Mouse (Mus musculus) erythroblast, embryonic 14.5 days (primary cell): ENCODE data around the gene C1qtnf3. TPM values are rescaled to one million over a fixed set of nuclear protein-coding genes. Genes with fewer than 3 reads are reported as not detected.

Experiments used
- H3K27me3 ChIP-seq: 2 replicates; pipeline ENCODE4 v1.6.1; 2012; ENCODE audit warnings: inconsistent platforms; ENCODE audit not compliant: control insufficient read depth
- H3K36me3 ChIP-seq: 2 replicates; pipeline ENCODE4 v1.6.1; 2012; ENCODE audit warnings: mild to moderate bottlenecking, inconsistent platforms; ENCODE audit not compliant: control insufficient read depth
- H3K4me1 ChIP-seq: 2 replicates; pipeline ENCODE4 v1.6.1; 2012; ENCODE audit warnings: inconsistent platforms; ENCODE audit not compliant: control insufficient read depth
- H3K4me3 ChIP-seq: replicated peaks from 2 replicates; pipeline ENCODE3; 2012; ENCODE audit warnings: moderate library complexity, mild to moderate bottlenecking, inconsistent platforms
- H3K9me3 ChIP-seq: 2 replicates; pipeline ENCODE4 v1.6.1; 2012; ENCODE audit warnings: low read length, inconsistent platforms, mixed read lengths; ENCODE audit not compliant: control insufficient read depth
- GATA1 ChIP-seq: IDR thresholded peaks from 2 replicates; pipeline ENCODE4 v1.6.1; 2012; ENCODE audit warnings: low read length, inconsistent platforms, mixed read lengths
- TAL1 ChIP-seq: IDR thresholded peaks from 3 replicates; pipeline ENCODE4 v1.6.1; 2012; ENCODE audit warnings: low read length, inconsistent platforms, mixed read lengths
- polyA plus RNA-seq: library from polyadenylated mRNA; stranded (reverse); fragments of >175 nt; gene quantifications from 2 replicates; pipeline ENCODE4 v1.2.3, GENCODE M21; 2012

C1qtnf3 gene
- polyA plus RNA-seq, 1 experiment, result not detected

- no peaks in the 10 kb centered on the region for H3K9me3 ChIP-seq
- no peaks in the 10 kb centered on the region for H3K4me1 ChIP-seq
- no peaks in the 10 kb centered on the region for H3K36me3 ChIP-seq
- TF ChIP-seq TAL1 (no peak), GATA1 (no peak)
- H3K27me3 ChIP-seq, result no peaks in the 10 kb centered on the region
- H3K4me3 ChIP-seq, result no peak overlapping the region
Observed at GRCm38 (mm10) chr15:11010976-11011548, 58.9 kb downstream of the C1qtnf3 start.

DNA sequence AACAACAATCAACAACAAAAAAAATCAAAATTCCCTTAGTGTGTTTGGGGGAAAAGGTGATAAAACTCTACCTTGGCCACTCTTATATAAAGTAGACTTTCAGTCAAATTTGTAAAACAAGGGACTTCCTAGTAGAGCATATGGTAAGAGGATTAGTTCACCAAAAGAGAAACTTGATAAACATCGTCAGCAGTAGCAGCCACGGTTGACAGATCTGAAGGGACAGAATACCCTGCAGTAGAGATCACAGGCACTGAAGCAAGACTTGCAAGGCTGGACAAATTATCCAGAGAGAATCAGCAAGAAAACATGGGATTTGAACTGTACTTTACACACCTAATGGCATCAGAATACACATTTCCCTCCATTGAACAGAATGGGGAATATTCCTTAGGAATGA, 62.8 kb downstream of the C1qtnf3 start:
- Histone ChIP-seq H3K27me3 (no peaks in the 10 kb centered on the region), H3K9me3 (no peaks in the 10 kb centered on the region), H3K4me1 (no peaks in the 10 kb centered on the region), H3K4me3 (no peak overlapping the region), H3K36me3 (no peaks in the 10 kb centered on the region)
- TF ChIP-seq GATA1, result no peak
- TF ChIP-seq TAL1, result no peak

DNA sequence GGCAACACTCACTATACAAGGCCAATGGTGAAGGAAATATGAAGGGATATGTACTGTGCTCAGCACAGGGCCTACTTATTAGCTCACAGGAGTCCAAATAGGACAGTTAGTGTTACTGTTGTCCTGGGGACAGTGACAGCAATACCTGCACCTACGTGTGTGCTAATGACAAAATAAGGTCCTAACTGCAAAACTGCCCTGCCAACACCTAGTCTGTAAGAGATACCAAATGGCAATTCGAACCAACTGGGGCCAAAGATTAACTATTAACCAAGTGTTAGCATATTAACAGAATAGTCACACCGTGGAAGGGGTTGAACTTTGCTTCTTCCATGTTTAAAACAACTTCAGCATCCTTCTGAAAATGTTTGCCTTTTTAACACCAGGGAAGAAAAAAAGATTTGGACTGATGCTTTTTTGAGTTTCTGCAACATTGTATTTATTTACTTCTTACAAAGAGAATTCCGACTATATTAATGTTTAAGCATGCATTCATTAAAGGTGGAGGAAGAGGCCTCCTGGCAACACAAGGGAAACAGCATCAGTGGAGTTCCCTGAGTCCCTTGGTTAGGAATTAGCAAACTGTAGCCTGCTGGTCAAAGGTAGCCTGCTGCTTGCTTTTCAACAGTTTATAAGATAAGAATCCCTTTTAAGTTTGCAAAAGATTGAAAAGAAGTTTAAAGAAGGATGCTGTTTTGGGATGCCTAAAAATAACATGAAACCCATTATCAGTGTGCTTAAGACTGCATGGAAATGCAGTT, 74.8 kb downstream of the C1qtnf3 start:
- Histone ChIP-seq H3K9me3 (no peaks in the 10 kb centered on the region), H3K36me3 (no peaks in the 10 kb centered on the region), H3K4me1 (no peaks in the 10 kb centered on the region), H3K27me3 (no peaks in the 10 kb centered on the region), H3K4me3 (no peak overlapping the region)
- TF ChIP-seq GATA1 (no peak), TAL1 (no peak)

Other genes with a start within 250 kb of the C1qtnf3 start
- 0.01 TPM in 1 of 2 replicates, not detected in the other for gene Rai14, start 237.7 kb upstream of the C1qtnf3 start, polyA plus RNA-seq
- gene Amacr, start 29.4 kb downstream of the C1qtnf3 start, polyA plus RNA-seq, result 0.07 and 0.10 TPM in 2 replicates
- gene Slc45a2, start 48.4 kb downstream of the C1qtnf3 start, polyA plus RNA-seq, result not detected in 2 replicates
- not detected in 2 replicates for gene Rxfp3, start 85.7 kb downstream of the C1qtnf3 start, polyA plus RNA-seq
- gene Adamts12, start 112.5 kb downstream of the C1qtnf3 start, polyA plus RNA-seq, result under 0.01 TPM in 1 of 2 replicates, not detected in the other